Mouse (Mus musculus) brain, embryonic 14.5 days (tissue): ENCODE measurements at regions not wholly inside any gene's neighbourhood (a gene's known extent, or its start where the extent isn't known, plus 50 kb on each side); places are given as distances from the start of the nearest gene placed in this dataset.

Experiments
- CTCF ChIP-seq: fragments of 200-500 bp; IDR thresholded peaks from 2 replicates; pipeline ENCODE4 v1.5.1; 2012; ENCODE audit warnings: inconsistent platforms, mild to moderate bottlenecking, moderate library complexity, borderline replicate concordance; ENCODE audit not compliant: insufficient read depth, insufficient read length; ENCODE audit errors: extremely low read depth
- POLR2A ChIP-seq: fragments of 200-500 bp; IDR thresholded peaks from 2 replicates; pipeline ENCODE4 v1.6.1; 2012; ENCODE audit warnings: mild to moderate bottlenecking, inconsistent platforms, borderline replicate concordance; ENCODE audit not compliant: poor library complexity, insufficient read depth, insufficient read length, severe bottlenecking; ENCODE audit errors: extremely low read depth

- no peak for TF ChIP-seq POLR2A
- no peak for TF ChIP-seq CTCF
Measured at GRCm38 (mm10) chr8:117867138-117867537, 65.4 kb upstream of the Mphosph6 start.
